Mouse (Mus musculus) lung, adult 18-20 months (tissue): Measurements from ENCODE around the gene Shisa9.

Source experiments
- DNase-seq, 2 experiments: peaks; one replicate each; pipeline ENCODE4 v3.0.0; 2022; ENCODE audit warnings: mixed read lengths in 2 of 2

Gene Shisa9

DNA sequence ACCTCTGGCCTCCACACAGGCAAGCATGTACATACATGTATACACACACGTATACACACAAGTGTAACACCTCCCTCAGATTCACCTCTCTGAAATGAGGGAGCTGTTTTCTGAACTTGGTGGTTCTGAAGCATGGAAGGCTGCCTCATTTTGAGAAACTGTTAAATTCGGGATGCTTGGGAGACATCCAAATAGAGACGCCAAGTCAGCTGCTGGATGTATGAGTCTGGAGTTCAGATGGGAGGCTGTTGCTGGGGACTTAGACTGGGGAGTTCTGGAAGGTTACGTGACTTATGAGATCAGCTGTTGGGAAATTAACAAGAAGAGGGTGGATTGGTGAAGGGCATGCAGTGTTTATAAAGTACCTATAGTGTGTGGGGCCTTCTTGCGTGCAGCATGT, 88.7 kb downstream of the Shisa9 start:
- DNase-seq, result no peak

GRCm38 (mm10) chr16:12076270-12076669, 92.4 kb downstream of the Shisa9 start:
- no peak for DNase-seq

GRCm38 (mm10) chr16:12076700-12077099, 92.8 kb downstream of the Shisa9 start:
- DNase-seq, result no peak

DNA sequence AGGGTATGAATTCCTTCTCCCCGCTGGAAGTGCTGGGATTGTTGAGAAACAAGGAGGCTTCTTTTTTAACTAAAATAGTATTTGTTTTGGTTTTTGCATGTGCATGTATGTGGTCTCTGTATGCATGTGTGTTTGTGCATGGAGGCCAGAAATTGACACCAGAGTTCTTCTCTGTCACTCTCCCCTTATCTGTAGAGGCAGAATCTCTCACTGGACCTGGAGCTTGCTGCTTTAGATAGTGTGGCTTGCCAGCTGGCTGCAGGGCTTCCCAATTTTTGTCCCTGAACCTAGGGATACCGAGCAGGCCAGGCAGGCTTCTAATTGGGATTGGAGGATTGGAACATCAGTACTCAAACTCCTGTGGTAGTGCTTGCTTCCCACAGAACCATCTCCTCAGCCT, 99.2 kb downstream of the Shisa9 start:
- no peak for DNase-seq

GRCm38 (mm10) chr16:12090604-12091235, 106.8 kb downstream of the Shisa9 start:
- DNase-seq, result no peak

- no peak for DNase-seq
Observed at GRCm38 (mm10) chr16:12093253-12093652, 109.3 kb downstream of the Shisa9 start.

DNA sequence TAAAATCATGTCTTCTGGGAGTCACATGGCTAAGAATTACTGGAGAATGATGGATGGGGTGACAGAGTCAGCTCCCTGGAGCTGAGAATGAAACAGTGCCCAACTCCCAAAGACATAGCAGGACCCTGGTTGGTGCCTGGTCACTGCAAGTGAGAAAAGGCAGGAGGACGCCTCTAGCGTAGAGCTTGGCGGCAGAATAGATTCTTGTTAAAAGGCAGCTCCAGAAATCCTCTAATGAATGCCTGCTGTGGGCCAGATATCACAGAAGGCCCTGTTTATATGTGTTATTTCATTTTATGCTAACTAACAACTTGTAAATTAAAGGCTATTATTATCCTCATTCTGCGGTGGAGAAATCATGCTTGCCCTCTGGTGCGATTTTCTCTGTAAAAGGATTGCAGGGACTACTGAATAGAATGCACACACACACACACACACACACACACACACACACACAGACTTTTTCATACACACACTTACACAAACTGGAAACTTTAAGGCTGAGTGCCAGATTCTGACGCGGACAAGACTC, 110.9 kb downstream of the Shisa9 start:
- DNase-seq, result no peak

- no peak for DNase-seq
Observed at GRCm38 (mm10) chr16:12095365-12095764, 111.5 kb downstream of the Shisa9 start.

GRCm38 (mm10) chr16:12108436-12108835, 124.5 kb downstream of the Shisa9 start:
- no peak for DNase-seq

- DNase-seq, result no peak
Observed at GRCm38 (mm10) chr16:12110851-12111437, 127.0 kb downstream of the Shisa9 start.

DNA sequence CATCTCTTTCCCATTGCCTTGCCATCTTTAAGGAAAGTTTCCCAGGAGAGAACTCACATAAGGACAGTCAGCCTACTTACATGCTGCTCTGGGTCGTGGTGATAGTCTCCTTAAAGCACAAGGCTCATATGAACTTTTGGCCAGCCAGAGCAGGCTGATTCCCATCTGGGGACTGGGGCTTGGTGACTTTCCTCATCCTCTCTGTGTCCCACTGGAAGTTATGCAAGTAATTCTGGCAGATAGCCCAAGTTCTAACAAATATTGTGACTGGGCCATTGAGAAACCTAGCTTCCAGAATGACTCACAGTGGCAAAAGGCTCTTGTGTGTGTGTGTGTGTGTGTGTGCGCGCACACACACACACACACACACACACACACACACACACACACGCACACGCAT, 130.5 kb downstream of the Shisa9 start:
- DNase-seq, result peak in 1 of 2 experiments; percentile 17

GRCm38 (mm10) chr16:12115040-12115856, 131.3 kb downstream of the Shisa9 start:
- DNase-seq, result no peak

- DNase-seq, result no peak
Observed at GRCm38 (mm10) chr16:12116926-12117325, 133.0 kb downstream of the Shisa9 start.

GRCm38 (mm10) chr16:12119463-12119862, 135.6 kb downstream of the Shisa9 start:
- no peak for DNase-seq

GRCm38 (mm10) chr16:12129782-12130181, 145.9 kb downstream of the Shisa9 start:
- no peak for DNase-seq

DNA sequence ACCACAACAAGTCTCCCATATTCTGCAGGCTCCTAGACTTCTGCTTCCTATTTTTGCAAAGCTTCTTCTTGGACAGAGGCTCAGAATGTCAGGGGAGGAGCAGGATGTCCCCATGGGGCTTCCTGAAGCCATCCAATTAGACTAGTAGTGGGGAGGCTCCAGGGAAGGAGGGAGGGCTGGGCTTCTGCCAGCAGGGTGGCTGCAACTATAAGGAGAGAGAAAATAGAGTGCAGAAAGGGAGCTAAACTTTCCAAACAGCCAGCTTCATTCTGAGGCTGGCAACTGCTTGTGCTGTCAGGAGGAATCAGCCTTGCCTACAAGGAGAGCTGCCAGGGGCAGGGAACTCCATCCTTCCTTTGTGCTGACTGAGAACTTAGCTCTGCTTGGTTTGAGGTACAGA, 162.8 kb downstream of the Shisa9 start:
- DNase-seq, result no peak

DNA sequence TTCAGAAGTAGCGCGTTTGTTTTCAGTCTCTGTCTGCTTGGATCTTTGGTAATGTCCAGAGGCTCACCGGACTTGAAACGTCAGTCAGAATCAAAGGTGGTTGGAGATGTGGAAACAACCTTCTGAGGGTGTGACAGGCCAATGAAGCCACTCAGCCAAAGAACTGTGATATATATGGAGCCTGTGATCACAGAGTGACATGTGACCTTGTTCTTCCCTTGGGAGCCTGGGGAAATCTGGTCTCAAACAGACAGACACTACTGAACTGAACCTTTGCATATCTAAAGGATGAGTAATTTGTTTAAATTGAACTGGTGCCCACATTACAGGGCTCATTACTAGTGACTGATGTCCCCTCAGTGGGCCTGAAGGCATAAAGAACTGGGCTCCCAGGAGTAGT, 168.1 kb downstream of the Shisa9 start:
- no peak for DNase-seq

DNA sequence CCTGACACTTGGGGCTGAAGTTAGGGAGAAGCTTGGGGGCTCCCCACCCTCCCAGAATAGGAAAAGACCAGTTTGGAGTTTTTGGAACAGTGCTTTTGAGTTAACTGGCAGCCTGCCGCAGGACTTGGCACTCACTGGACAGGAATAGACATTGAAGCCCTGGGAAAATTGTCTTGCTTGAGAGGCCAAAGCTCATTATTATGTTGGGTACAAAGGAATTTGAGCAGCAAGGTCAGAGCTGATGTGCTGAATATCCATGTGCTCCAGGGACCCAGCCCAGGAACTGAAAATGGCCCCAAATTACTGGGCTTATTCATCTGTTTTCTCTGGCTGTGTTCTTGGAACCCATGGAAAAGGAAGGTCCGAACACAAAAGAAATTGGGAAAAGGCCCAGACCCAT, 170.6 kb downstream of the Shisa9 start:
- DNase-seq, result no peak

- DNase-seq, result no peak
Observed at GRCm38 (mm10) chr16:12173482-12174041, 189.6 kb downstream of the Shisa9 start.

- DNase-seq, result no peak
Observed at GRCm38 (mm10) chr16:12178031-12178430, 194.1 kb downstream of the Shisa9 start.

DNA sequence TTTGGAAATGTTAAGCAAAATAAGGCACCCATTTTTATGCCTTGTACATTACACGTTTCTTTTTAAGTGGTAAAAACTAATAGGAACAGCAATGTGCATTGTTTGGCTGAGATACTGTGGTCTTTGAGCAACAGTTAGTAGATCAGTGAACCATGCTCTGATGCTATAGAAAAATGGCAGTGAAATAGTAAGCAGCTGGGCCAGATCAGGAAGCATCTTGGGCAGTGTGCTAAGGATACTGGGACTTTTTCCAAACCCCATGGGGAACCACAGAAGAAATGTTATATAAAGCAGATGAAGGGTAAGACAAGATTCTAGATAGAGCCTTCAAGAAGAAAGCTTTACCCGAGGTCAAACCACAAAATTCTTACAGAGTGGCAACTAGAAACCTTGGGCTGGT, 205.8 kb downstream of the Shisa9 start:
- DNase-seq, result no peak

GRCm38 (mm10) chr16:12196841-12197240, 212.9 kb downstream of the Shisa9 start:
- no peak for DNase-seq

GRCm38 (mm10) chr16:12197611-12198010, 213.7 kb downstream of the Shisa9 start:
- DNase-seq, result no peak
